Mouse (Mus musculus): ENCODE measurements at regions not wholly inside any gene's neighbourhood (a gene's known extent, or its start where the extent isn't known, plus 50 kb on each side); places are given as distances from the start of the nearest gene placed in this dataset.
A peak's percentile ranks its signal among the peaks of the same experiment; 100 is the strongest.

GRCm38 (mm10) chr2:115309856-115310631 lies 271.5 kb upstream of the BC052040 start:
- DNase-seq (ENCODE audit: low spot score in 2 of 2): no peak

GRCm38 (mm10) chr2:115318551-115318950 lies 263.0 kb upstream of the BC052040 start:
- DNase-seq (ENCODE audit: low spot score in 2 of 2): no peak

DNA sequence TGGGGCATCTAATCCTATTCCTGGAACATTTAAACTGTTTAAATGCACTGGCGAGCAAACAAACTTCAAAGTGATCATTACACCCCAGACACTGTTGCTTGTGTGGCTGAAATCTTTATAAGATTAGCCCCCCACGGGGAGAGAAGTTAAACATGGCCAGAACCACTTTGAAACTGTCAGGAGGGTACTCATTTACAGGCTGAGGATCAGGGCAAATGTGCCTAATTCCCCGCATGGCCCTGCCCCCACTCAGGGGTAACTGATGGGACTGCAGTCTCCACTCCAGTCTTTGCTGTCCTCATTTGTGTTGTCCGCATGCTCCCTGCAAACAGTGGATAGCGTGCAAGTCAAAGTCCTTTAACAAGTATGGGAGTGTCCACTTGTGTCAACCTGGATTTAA lies 258.9 kb upstream of the BC052040 start:
- no peak for DNase-seq (ENCODE audit: low spot score in 2 of 2)

GRCm38 (mm10) chr2:115326526-115326925 lies 255.0 kb upstream of the BC052040 start:
- DNase-seq (ENCODE audit: low spot score in 2 of 2): no peak

GRCm38 (mm10) chr2:115338178-115338577 lies 243.3 kb upstream of the BC052040 start:
- no peak for DNase-seq (ENCODE audit: low spot score in 2 of 2)

GRCm38 (mm10) chr2:115339034-115339433 lies 242.5 kb upstream of the BC052040 start:
- no peak for DNase-seq (ENCODE audit: low spot score in 2 of 2)

DNA sequence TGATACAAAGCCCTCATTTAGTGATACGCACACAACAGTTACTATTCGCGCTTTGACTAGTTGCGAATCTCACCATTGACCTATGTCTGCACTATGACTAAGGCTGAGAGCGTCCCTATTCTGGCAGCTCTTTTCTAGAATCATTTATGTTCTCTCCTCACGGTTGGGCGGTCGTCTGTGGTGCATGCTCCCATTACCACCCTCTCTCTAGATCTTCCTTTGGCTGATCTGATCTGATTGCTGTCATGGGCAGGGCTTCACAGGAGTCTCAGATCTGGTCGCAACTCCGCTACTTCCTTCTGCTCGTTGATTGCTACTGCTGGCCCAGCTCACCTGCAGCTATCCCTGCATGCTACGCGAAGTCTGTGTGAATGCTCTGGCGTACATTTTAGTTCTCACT lies 239.2 kb upstream of the BC052040 start:
- no peak for DNase-seq (ENCODE audit: low spot score in 2 of 2)

- DNase-seq (ENCODE audit: low spot score in 2 of 2): no peak
Measured at GRCm38 (mm10) chr2:115346551-115346950, 235.0 kb upstream of the BC052040 start.

GRCm38 (mm10) chr2:115348263-115348662 lies 233.3 kb upstream of the BC052040 start:
- DNase-seq (ENCODE audit: low spot score in 2 of 2): no peak

DNA sequence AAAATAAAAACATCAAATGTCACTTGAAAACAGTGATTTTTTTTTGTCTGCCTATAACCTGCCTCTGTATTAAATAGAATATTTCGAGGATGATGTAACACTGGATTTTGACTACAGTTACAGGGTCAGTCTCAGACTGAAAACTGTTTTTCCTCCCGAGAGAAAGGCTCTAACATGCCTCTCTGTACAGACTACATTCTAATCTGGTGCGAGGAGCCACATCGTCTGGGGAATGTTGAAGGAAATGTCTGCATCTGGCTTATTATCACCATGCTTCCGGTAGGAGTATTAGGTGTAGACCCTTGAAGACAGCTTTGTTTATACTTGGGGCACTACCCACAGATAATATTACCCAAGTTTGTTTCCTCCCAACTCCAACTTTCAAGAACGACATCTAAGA lies 210.4 kb upstream of the BC052040 start:
- DNase-seq (ENCODE audit: low spot score in 2 of 2): no peak

- no peak for DNase-seq (ENCODE audit: low spot score in 2 of 2)
Measured at GRCm38 (mm10) chr2:115375336-115375735, 206.2 kb upstream of the BC052040 start.

- DNase-seq (ENCODE audit: low spot score in 2 of 2): no peak
Measured at GRCm38 (mm10) chr2:115384414-115385180, 196.9 kb upstream of the BC052040 start.

GRCm38 (mm10) chr2:115385207-115386168 lies 196.0 kb upstream of the BC052040 start:
- DNase-seq (ENCODE audit: low spot score in 2 of 2): peak in 1 of 2 experiments; percentile 1

- no peak for DNase-seq (ENCODE audit: low spot score in 2 of 2)
Measured at GRCm38 (mm10) chr2:115391575-115391974, 189.9 kb upstream of the BC052040 start.

DNA sequence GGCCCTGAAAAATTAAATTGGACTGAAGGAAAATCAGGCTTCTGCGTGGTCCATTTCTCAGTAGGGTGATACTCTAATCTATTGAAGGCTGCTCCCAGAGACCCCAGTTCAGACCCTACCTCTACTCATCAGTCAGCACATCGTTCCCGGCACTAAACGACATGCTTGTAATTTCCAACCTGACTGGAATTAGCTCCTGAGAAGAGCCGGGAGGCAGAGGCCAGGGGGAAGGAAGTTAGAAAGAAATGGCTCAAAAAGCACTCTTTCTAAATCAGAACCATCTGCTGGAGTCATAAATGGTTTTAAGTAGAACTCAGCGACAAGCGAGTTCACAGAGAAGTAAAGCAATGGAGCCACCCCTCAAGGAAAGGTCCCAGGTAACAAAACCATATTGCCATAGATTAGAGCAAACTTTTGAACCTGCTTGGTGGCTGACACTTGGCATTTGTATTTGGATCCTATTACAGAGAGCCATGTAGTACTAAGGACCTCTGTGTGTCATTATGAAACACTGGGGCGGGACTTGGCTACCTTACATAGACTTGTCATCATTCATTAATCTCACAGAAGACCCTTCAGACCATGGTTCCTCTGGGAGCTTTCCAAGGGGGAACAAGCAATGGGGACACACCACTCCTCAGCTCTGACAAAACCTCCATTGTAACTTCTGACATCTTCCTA lies 189.3 kb upstream of the BC052040 start:
- DNase-seq (ENCODE audit: low spot score in 2 of 2): no peak

DNA sequence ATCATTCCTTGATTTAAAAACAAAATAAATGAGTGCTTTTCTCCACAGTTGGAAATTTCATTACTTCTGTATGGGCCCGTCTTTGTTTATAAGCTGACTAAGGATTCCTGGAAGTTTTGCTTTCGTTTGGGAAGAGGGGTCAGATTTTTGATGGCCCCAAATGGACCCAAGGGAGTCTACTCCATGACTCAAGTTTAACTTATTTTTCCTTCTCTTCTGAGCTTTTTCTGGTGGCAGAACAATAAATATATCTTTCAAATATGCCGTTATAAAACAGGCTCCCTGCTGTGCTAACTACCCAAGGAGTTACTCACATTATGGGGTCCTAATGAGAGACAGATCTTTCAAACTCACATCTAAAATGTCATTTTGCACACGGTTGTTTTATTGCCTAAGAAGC lies 187.4 kb upstream of the BC052040 start:
- no peak for DNase-seq (ENCODE audit: low spot score in 2 of 2)

DNA sequence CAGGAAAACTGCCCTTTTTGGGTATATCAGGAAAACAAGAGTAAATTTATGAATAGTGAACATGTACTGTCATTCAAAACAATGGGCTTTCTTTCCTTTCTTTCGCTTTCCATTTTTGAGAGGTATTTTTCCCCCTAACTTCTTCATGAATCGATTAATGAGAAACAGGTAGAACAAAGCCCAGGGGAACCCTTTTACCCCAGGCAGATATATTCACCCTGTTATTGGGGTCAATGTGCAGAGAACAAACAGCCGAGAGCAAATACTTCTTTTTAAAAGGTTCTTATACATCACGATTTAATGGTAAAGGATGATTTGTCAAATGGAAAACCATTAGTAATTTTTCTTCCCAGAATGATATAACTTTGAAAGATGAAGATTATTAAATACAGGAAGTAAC lies 183.0 kb upstream of the BC052040 start:
- DNase-seq (ENCODE audit: low spot score in 2 of 2): no peak

- DNase-seq (ENCODE audit: low spot score in 2 of 2): no peak
Measured at GRCm38 (mm10) chr2:115399107-115399740, 182.3 kb upstream of the BC052040 start.

GRCm38 (mm10) chr2:115399987-115400550 lies 181.4 kb upstream of the BC052040 start:
- no peak for DNase-seq (ENCODE audit: low spot score in 2 of 2)

DNA sequence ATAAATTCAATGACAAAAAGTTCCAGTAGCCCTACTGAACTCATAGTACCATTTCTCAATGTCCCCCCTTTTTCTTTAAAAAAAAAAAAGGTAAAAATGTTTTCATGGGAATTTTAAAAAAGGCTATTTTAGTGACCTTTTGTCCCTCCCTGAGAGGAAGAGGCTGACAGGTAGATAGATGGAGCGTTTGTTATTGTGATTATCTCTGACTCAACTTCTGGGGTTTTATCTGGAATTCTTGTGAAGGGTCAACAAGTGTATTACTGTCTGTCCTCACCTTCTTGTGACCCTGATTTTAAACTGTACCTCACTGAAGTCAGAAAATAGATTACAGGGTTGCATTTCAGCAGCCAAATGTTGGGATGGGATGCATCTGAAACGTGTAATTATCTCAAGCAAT lies 179.3 kb upstream of the BC052040 start:
- no peak for DNase-seq (ENCODE audit: low spot score in 2 of 2)

- DNase-seq (ENCODE audit: low spot score in 2 of 2): peak; percentile 5 to 32
Measured at GRCm38 (mm10) chr2:115432476-115432875, 149.0 kb upstream of the BC052040 start.

Data from right cerebral cortex, postnatal 36 days (tissue).